Mouse (Mus musculus): Measurements from ENCODE around the gene Fat2. TPM values are rescaled to one million over a fixed set of nuclear protein-coding genes. Genes with fewer than 3 reads are reported as not detected.

The Fat2 gene
- polyA plus RNA-seq, 1 experiment from 2014 or later, result 0.01 TPM

- Histone ChIP-seq H3K9me3 (no peaks in the 10 kb centered on the region), H3K27ac (replicated peaks) (no peak overlapping the region), H3K4me3 (no peak overlapping the region), H3K36me3 (peaks cover 5% of the 10 kb centered on the region), H3K4me2 (no peak overlapping the region), H3K9ac (no peak overlapping the region), H3K4me1 (peaks cover 17% of the 10 kb centered on the region; the same call in 1 of the 2 replicates), H3K27me3 (replicated peaks) (no peaks in the 10 kb centered on the region)
- 80% methylated on average over 5 of the region's 5 CpGs for WGBS
- ATAC-seq (ENCODE audit: extremely low read depth, insufficient number of reproducible peaks, low FRiP score, low TSS enrichment), result no peak
These were observed 122.2 kb downstream of the Fat2 start for GRCm38 (mm10) chr11:55214161-55214560.

DNA sequence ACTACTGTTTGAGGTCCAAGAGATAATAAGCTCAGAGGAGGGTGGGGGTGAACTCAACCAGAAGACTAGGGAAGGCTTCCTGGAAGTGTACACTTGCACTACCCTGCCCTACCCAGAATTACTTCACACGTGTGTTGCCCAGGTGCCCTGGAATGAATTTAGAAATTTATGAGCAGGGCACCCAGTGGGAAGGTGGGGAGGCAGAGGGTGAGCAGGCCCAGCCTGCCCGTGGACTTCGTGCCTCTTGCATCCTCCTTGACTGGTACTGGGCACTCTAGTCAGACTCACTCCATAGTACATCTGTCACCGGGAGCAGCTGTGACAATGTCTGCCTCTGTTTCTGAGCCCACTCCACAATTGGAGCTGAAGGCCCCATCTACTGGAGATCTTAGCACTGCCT is 122.8 kb downstream of the Fat2 start:
- no peaks in the 10 kb centered on the region for H3K27me3 ChIP-seq (replicated peaks)
- H3K9me3 ChIP-seq, result no peaks in the 10 kb centered on the region
- H3K4me2 ChIP-seq, result no peak overlapping the region
- H3K27ac ChIP-seq (replicated peaks), result no peak overlapping the region
- WGBS, result 85% methylated on average over 4 of the region's 4 CpGs
- peaks cover 17% of the 10 kb centered on the region; the same call in 1 of the 2 replicates for H3K4me1 ChIP-seq
- no peak overlapping the region for H3K4me3 ChIP-seq
- H3K9ac ChIP-seq, result no peak overlapping the region
- H3K36me3 ChIP-seq, result peaks cover 2% of the 10 kb centered on the region; the same call in 1 of the 2 replicates
- no peak for ATAC-seq (ENCODE audit: extremely low read depth, insufficient number of reproducible peaks, low FRiP score, low TSS enrichment)

GRCm38 (mm10) chr11:55209626-55210353 is 126.6 kb downstream of the Fat2 start:
- Histone ChIP-seq H3K9me3 (no peaks in the 10 kb centered on the region), H3K27ac (replicated peaks) (no peak overlapping the region), H3K4me3 (no peak overlapping the region), H3K27me3 (replicated peaks) (peaks cover 8% of the 10 kb centered on the region; the same call in 1 of the 2 replicates), H3K36me3 (0 out of 2 replicates have a peak, but pooled peaks cover 2% of the 10 kb centered on the region), H3K4me1 (peaks cover 10% of the 10 kb centered on the region), H3K9ac (no peak overlapping the region), H3K4me2 (no peak overlapping the region)
- WGBS, result 71% methylated on average over 6 of the region's 6 CpGs
- ATAC-seq (ENCODE audit: extremely low read depth, insufficient number of reproducible peaks, low FRiP score, low TSS enrichment), result no peak

DNA sequence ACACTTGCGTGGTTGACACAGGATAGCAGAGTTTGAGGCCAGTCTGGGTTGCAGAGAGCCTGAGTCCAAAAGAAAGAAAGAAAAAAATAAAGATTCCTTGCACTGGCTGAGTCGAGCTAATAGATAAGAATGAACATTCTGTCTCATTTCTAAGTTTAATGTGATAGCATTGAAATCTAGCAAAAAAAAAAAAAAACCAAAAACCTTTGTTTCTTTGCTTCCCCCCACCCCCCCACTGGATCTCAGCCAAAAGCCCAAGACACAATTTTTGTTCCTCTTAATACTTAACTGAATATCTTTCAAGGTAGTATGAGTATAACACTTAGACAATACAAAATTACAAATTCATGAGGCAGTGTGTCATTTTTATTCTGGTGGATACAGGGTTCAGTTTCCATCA is 127.3 kb downstream of the Fat2 start:
- Histone ChIP-seq H3K36me3 (0 out of 2 replicates have a peak, but pooled peaks cover 2% of the 10 kb centered on the region), H3K27me3 (replicated peaks) (peaks cover 8% of the 10 kb centered on the region; the same call in 1 of the 2 replicates), H3K4me2 (no peak overlapping the region), H3K27ac (replicated peaks) (no peak overlapping the region), H3K9me3 (no peaks in the 10 kb centered on the region), H3K4me1 (peaks cover 13% of the 10 kb centered on the region), H3K4me3 (no peak overlapping the region), H3K9ac (no peak overlapping the region)
- 63% methylated on average over 2 of the region's 2 CpGs for WGBS
- no peak for ATAC-seq (ENCODE audit: extremely low read depth, insufficient number of reproducible peaks, low FRiP score, low TSS enrichment)

- no peaks in the 10 kb centered on the region for H3K9me3 ChIP-seq
- no peak overlapping the region for H3K4me2 ChIP-seq
- no peak for ATAC-seq (ENCODE audit: extremely low read depth, insufficient number of reproducible peaks, low FRiP score, low TSS enrichment)
- H3K4me1 ChIP-seq, result peaks cover 13% of the 10 kb centered on the region
- H3K9ac ChIP-seq, result no peak overlapping the region
- peaks cover 8% of the 10 kb centered on the region; the same call in 1 of the 2 replicates for H3K27me3 ChIP-seq (replicated peaks)
- H3K27ac ChIP-seq (replicated peaks), result no peak overlapping the region
- 0 out of 2 replicates have a peak, but pooled peaks cover 2% of the 10 kb centered on the region for H3K36me3 ChIP-seq
- 55% methylated on average over 6 of the region's 6 CpGs for WGBS
- no peak overlapping the region for H3K4me3 ChIP-seq
These were observed 128.2 kb downstream of the Fat2 start for GRCm38 (mm10) chr11:55208001-55208690.

DNA sequence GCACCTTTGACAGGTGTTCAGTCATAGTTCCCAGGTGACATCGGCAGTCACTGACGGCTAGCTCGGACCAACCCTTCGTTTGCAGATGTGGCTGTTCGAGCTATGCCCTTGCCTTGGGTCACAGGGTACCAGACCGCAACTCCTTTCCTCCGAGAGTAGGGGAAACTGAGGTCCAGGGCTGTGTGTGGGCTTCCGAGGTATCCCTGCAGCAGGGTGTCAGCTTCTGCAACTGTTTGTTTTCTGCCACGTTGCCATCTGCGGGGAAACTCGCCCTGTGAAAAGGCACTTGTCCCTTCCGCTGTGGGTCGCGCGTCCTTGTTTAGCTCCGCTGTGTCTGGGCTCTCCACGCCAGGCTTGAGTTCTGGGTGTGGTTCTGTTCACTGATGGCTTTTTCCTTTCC is 131.8 kb downstream of the Fat2 start:
- no peak; the same call in 1 of the 2 replicates for ATAC-seq (ENCODE audit: extremely low read depth, insufficient number of reproducible peaks, low FRiP score, low TSS enrichment)
- 5% methylated on average over 17 of the region's 17 CpGs for WGBS
- no peaks in the 10 kb centered on the region for H3K9me3 ChIP-seq
- H3K27me3 ChIP-seq (replicated peaks), result peaks cover 12% of the 10 kb centered on the region; the same call in 1 of the 2 replicates
- no peaks in the 10 kb centered on the region for H3K36me3 ChIP-seq
- peak overlapping the region; percentile 88 for H3K4me2 ChIP-seq
- no peak overlapping the region for H3K27ac ChIP-seq (replicated peaks)
- peak overlapping the region; percentile 86 for H3K9ac ChIP-seq
- peaks cover 9% of the 10 kb centered on the region for H3K4me1 ChIP-seq
- peak overlapping the region; percentile 81 for H3K4me3 ChIP-seq

DNA sequence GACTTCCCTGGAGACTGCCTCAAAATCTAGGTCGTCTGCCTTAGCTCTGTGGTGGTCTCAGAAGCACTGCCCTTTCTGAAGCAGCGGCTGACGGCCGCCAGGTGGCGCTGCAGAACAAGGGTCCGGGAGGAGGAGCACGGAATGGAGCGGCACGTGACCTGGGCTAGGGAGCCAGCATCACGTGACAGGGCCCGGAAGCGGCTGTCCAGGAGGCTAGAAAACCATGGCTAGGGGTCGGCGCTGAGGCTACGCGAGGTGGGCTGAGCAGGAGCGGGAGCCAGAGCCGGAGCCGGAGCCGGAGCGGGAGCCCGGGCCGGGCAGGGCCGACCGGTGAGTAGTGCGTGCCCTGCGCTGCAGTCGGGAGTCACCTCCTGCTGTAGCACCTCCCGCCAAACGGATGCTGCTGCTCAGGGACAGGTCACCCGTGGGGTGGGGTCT is 132.2 kb downstream of the Fat2 start, which contains the start of gene Slc36a1:
TSS of gene Slc36a1 (plus strand) at position 192 of the 438 bp plus-strand sequence.
- Histone ChIP-seq H3K4me3 (peak within 1 kb of the TSS; percentile 81), H3K4me2 (peak within 1 kb of the TSS; percentile 88), H3K36me3 (no peaks in the 10 kb centered on the region), H3K4me1 (peaks cover 8% of the 10 kb centered on the region), H3K27ac (replicated peaks) (no peak within 1 kb of the TSS), H3K9ac (peak within 1 kb of the TSS; percentile 86), H3K9me3 (no peaks in the 10 kb centered on the region), H3K27me3 (replicated peaks) (peaks cover 12% of the 10 kb centered on the region; the same call in 1 of the 2 replicates)
- peak; percentile 79 for ATAC-seq (ENCODE audit: extremely low read depth, insufficient number of reproducible peaks, low FRiP score, low TSS enrichment)
- WGBS, result under 1% methylated on average over 31 of the region's 31 CpGs

Other genes starting within 250 kb of the Fat2 start
- 42.2 and 45.3 TPM in 2 replicates for gene Gm2a, start 238.4 kb downstream of the Fat2 start, polyA plus RNA-seq (2015; fragmentation: Nextera tagmentation; extraction: Ambion mirVana)
- gene Slc36a3, start 184.9 kb downstream of the Fat2 start, polyA plus RNA-seq (2015; fragmentation: Nextera tagmentation; extraction: Ambion mirVana), result not detected in 2 replicates
- 2.9 and 4.3 TPM in 2 replicates for gene Slc36a2, start 151.5 kb downstream of the Fat2 start, polyA plus RNA-seq (2015; fragmentation: Nextera tagmentation; extraction: Ambion mirVana)
- gene Slc36a1, start 132.2 kb downstream of the Fat2 start, polyA plus RNA-seq (2015; fragmentation: Nextera tagmentation; extraction: Ambion mirVana), result 0.88 and 1.0 TPM in 2 replicates
- 1,654 and 1,741 TPM in 2 replicates for gene Sparc, start 86.6 kb upstream of the Fat2 start, polyA plus RNA-seq (2015; fragmentation: Nextera tagmentation; extraction: Ambion mirVana)
- 283 and 302 TPM in 2 replicates for gene Atox1, start 124.7 kb upstream of the Fat2 start, polyA plus RNA-seq (2015; fragmentation: Nextera tagmentation; extraction: Ambion mirVana)
- gene G3bp1, start 133.1 kb upstream of the Fat2 start, polyA plus RNA-seq (2015; fragmentation: Nextera tagmentation; extraction: Ambion mirVana), result 111 and 113 TPM in 2 replicates

All from heart, embryonic 13.5 days (tissue).